Mouse (Mus musculus): ENCODE data around the gene Ccnd1. TPM values are rescaled to one million over a fixed set of nuclear protein-coding genes. Genes with fewer than 3 reads are reported as not detected.
A peak's percentile ranks its signal among the peaks of the same experiment; 100 is the strongest.

Ccnd1 gene
- 10 to 100 TPM; 26.3 to 39.2 TPM for total RNA-seq (2021)
- long read RNA-seq, experiment 1, transcript Ccnd1-201 (5 exons, 3,740 nt), result major isoform, 13 of 22 reads
- long read RNA-seq, experiment 1, partial matches to known transcripts, result 9 of 22 reads
- long read RNA-seq, experiment 1, other reads (novel, unspliced or antisense), result 0 of 22 reads
- long read RNA-seq, experiment 2, transcript Ccnd1-201 (5 exons, 3,740 nt), result major isoform, 7 of 12 reads
- long read RNA-seq, experiment 2, partial matches to known transcripts, result 0 of 12 reads
- long read RNA-seq, experiment 2, other reads (novel, unspliced or antisense), result 5 of 12 reads

GRCm38 (mm10) chr7:144939344-144940002 is at the start of gene Ccnd1:
Gene Ccnd1 (minus strand): TSS chr7:144939925.
- intact Hi-C loops (cut with DNase I), result loop anchor here (5.0 kb wide), 4 partner anchors 93 to 258 kb away; no protein-coding TSS in a partner anchor
- peak; percentile 64 to 70 for DNase-seq (ENCODE audit: low spot score in 2 of 2)

- intact Hi-C loops (cut with DNase I), result no loop called here
Observed at GRCm38 (mm10) chr7:144988856-144989255, 49.1 kb upstream of the Ccnd1 start.

GRCm38 (mm10) chr7:144985100-144985499 is 45.4 kb upstream of the Ccnd1 start:
- DNase-seq (ENCODE audit: low spot score in 2 of 2), result no peak
- intact Hi-C loops (cut with DNase I), result no loop called here

More at GRCm38 (mm10) chr7:144988856-144989255, 49.1 kb upstream of the Ccnd1 start:
- no peak for DNase-seq (ENCODE audit: low spot score in 2 of 2)

- intact Hi-C loops (cut with DNase I), result no loop called here
- no peak for DNase-seq (ENCODE audit: low spot score in 2 of 2)
Observed at GRCm38 (mm10) chr7:144982358-144983110, 42.8 kb upstream of the Ccnd1 start.

GRCm38 (mm10) chr7:144981426-144982079 is 41.8 kb upstream of the Ccnd1 start:
- no peak for DNase-seq (ENCODE audit: low spot score in 2 of 2)
- intact Hi-C loops (cut with DNase I), result no loop called here

- intact Hi-C loops (cut with DNase I), result no loop called here
- no peak for DNase-seq (ENCODE audit: low spot score in 2 of 2)
Observed at GRCm38 (mm10) chr7:144979814-144980213, 40.1 kb upstream of the Ccnd1 start.

- intact Hi-C loops (cut with DNase I), result no loop called here
- DNase-seq (ENCODE audit: low spot score in 2 of 2), result no peak
Observed at GRCm38 (mm10) chr7:144977121-144977520, 37.4 kb upstream of the Ccnd1 start.

- intact Hi-C loops (cut with DNase I), result no loop called here
Observed at GRCm38 (mm10) chr7:144973461-144973860, 33.7 kb upstream of the Ccnd1 start.

GRCm38 (mm10) chr7:144971769-144972168 is 32.0 kb upstream of the Ccnd1 start:
- no peak for DNase-seq (ENCODE audit: low spot score in 2 of 2)
- intact Hi-C loops (cut with DNase I), result no loop called here

More at GRCm38 (mm10) chr7:144973461-144973860, 33.7 kb upstream of the Ccnd1 start:
- DNase-seq (ENCODE audit: low spot score in 2 of 2), result no peak

- intact Hi-C loops (cut with DNase I), result no loop called here
- peak in 1 of 2 experiments; percentile 8 for DNase-seq (ENCODE audit: low spot score in 2 of 2)
Observed at GRCm38 (mm10) chr7:144970997-144971768, 31.5 kb upstream of the Ccnd1 start.

GRCm38 (mm10) chr7:144965893-144966292 is 26.2 kb upstream of the Ccnd1 start:
- intact Hi-C loops (cut with DNase I), result no loop called here
- DNase-seq (ENCODE audit: low spot score in 2 of 2), result no peak

- intact Hi-C loops (cut with DNase I), result no loop called here
- no peak for DNase-seq (ENCODE audit: low spot score in 2 of 2)
Observed at GRCm38 (mm10) chr7:144964316-144964715, 24.6 kb upstream of the Ccnd1 start.

GRCm38 (mm10) chr7:144963911-144964310 is 24.2 kb upstream of the Ccnd1 start:
- no peak for DNase-seq (ENCODE audit: low spot score in 2 of 2)
- intact Hi-C loops (cut with DNase I), result no loop called here

GRCm38 (mm10) chr7:144958509-144959395 is 19.0 kb upstream of the Ccnd1 start:
- no peak for DNase-seq (ENCODE audit: low spot score in 2 of 2)
- intact Hi-C loops (cut with DNase I), result no loop called here

GRCm38 (mm10) chr7:144943254-144943653 is 3.5 kb upstream of the Ccnd1 start:
- DNase-seq (ENCODE audit: low spot score in 2 of 2), result peak; percentile 64 to 74
- intact Hi-C loops (cut with DNase I), result no loop called here

- DNase-seq (ENCODE audit: low spot score in 2 of 2), result no peak
- intact Hi-C loops (cut with DNase I), result no loop called here
Observed at GRCm38 (mm10) chr7:144942744-144943135, 3.0 kb upstream of the Ccnd1 start.

GRCm38 (mm10) chr7:144942071-144942743 is 2.5 kb upstream of the Ccnd1 start:
- intact Hi-C loops (cut with DNase I), result no loop called here
- DNase-seq (ENCODE audit: low spot score in 2 of 2), result no peak
